Mouse (Mus musculus) kidney, postnatal 0 days (tissue): ENCODE measurements around the gene Dcx. TPM values are rescaled to one million over a fixed set of nuclear protein-coding genes. Genes with fewer than 3 reads are reported as not detected.

Experiments used
- ATAC-seq: fragments of 200-750 bp; cut with Nextera tagmentation; replicated peaks from 2 replicates; pipeline ENCODE4 v1.8.0; 2017; ENCODE audit warnings: low read depth, moderate number of reproducible peaks, moderate TSS enrichment, moderate library complexity; ENCODE audit not compliant: low FRiP score
- DNase-seq: peaks from one replicate; pipeline ENCODE4 v3.0.0-alpha.2; 2016; ENCODE audit warnings: low spot score
- H3K27ac ChIP-seq: fragments of 300-500 bp; sonication (generic); 2 replicates; pipeline ENCODE4 v1.5.1; 2014; ENCODE audit warnings: mild to moderate bottlenecking
- H3K27me3 ChIP-seq: fragments of 300-500 bp; sonication (generic); 2 replicates; pipeline ENCODE4 v1.6.1; 2014; ENCODE audit warnings: low read length, mixed read lengths; ENCODE audit not compliant: insufficient read depth
- H3K36me3 ChIP-seq: fragments of 300-500 bp; sonication (generic); 2 replicates; pipeline ENCODE4 v1.6.1; 2014; ENCODE audit warnings: low read length, mixed read lengths; ENCODE audit not compliant: insufficient read depth
- H3K4me1 ChIP-seq: fragments of 300-500 bp; sonication (generic); replicated peaks from 2 replicates; pipeline ENCODE4 v1.6.1; 2014; ENCODE audit warnings: antibody characterized with exemption, low read length, mixed read lengths; ENCODE audit not compliant: insufficient read depth
- H3K4me2 ChIP-seq: fragments of 300-500 bp; sonication (generic); 2 replicates; pipeline ENCODE4 v1.6.1; 2014; ENCODE audit warnings: mild to moderate bottlenecking, low read length, moderate library complexity, mixed read lengths
- H3K4me3 ChIP-seq: fragments of 300-500 bp; sonication (generic); replicated peaks from 2 replicates; pipeline ENCODE4 v1.5.1; 2014; ENCODE audit warnings: low read depth, low read length
- H3K9ac ChIP-seq: fragments of 300-500 bp; sonication (generic); 2 replicates; pipeline ENCODE4 v1.6.1; 2014; ENCODE audit warnings: low read depth, low read length
- H3K9me3 ChIP-seq: fragments of 300-500 bp; sonication (generic); replicated peaks from 2 replicates; pipeline ENCODE4 v1.6.1; 2016; ENCODE audit warnings: low read length, inconsistent platforms, mixed read lengths
- CTCF ChIP-seq: IDR thresholded peaks from 2 replicates; pipeline ENCODE4 v1.5.1; 2016; ENCODE audit warnings: antibody characterized with exemption, low read depth, mild to moderate bottlenecking, moderate library complexity
- WGBS: fragments of 180-500 bp; shearing (Covaris S2); extraction: QIAGEN DNeasy Blood & Tissue Kit; methylation state at CpG from one replicate; pipeline ENCODE4 v1.1.7; 2014; 5-methylcytosine and 5-hydroxymethylcytosine counted together
- microRNA-seq: library from miRNA; unstranded; fragments of <30 nt; microRNA quantifications from one replicate; pipeline ENCODE4, GENCODE M21; 2016
- polyA plus RNA-seq: library from polyadenylated mRNA; unstranded; fragments of >200 nt; fragmentation: Nextera tagmentation; extraction: Ambion mirVana; gene quantifications from 2 replicates; pipeline ENCODE4 v1.2.1, GENCODE M21; 2015

Gene Dcx
- polyA plus RNA-seq, 1 experiment from 2014 or later, result 2.0 TPM

DNA sequence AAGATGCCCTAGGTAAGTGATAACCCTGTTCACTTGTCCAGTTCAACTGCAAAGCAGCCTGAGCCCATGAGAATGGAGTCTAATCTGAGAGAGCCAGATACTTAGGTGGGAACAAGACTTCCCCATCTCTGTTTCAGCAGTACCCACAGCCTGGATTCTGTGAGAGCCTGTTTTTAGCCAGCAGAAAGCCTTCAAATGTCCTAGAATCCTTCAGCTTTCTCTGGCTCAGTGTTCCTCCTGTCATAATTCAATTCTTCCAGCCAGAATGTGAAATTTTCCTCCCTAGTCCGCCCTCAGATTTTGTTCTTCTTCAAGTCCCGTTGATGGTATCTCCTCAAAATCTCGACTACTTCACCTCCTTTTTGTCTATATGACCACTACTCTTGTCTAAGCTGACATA, 83.1 kb downstream of the Dcx start:
- H3K9me3 ChIP-seq, result no peaks in the 10 kb centered on the region
- TF ChIP-seq CTCF, result no peak
- DNase-seq, result no peak
- no peak for ATAC-seq
- H3K9ac ChIP-seq, result no peak overlapping the region
- 73% methylated on average over 3 of the region's 3 CpGs for WGBS
- no peaks in the 10 kb centered on the region for H3K36me3 ChIP-seq
- no peak overlapping the region for H3K4me2 ChIP-seq
- 0 out of 2 replicates have a peak, but pooled peaks cover 3% of the 10 kb centered on the region for H3K27me3 ChIP-seq
- H3K4me3 ChIP-seq, result no peak overlapping the region
- no peak overlapping the region for H3K27ac ChIP-seq
- H3K4me1 ChIP-seq, result no peaks in the 10 kb centered on the region

DNA sequence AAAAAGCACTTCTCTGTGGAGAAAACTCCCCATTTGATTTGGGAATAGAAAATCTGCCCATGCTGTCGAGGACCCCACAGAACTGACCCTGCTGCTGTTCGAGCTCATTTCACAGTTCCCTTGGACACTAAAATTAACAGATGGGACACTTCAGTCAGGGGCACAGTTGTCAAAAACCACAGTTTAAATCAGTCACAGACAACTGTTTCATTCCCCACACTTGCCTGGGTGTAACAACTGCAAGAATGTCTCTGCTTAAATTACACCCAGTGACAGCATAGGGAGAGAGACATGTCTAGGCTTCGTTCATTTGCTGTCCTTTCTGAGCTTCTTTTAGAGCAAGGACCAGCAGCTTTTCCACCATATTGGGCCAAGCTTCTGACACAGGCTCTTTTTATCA, 86.5 kb downstream of the Dcx start:
- Histone ChIP-seq H3K27ac (no peak overlapping the region), H3K4me3 (no peak overlapping the region), H3K36me3 (no peaks in the 10 kb centered on the region), H3K27me3 (0 out of 2 replicates have a peak, but pooled peaks cover 3% of the 10 kb centered on the region), H3K4me2 (no peak overlapping the region), H3K4me1 (no peaks in the 10 kb centered on the region), H3K9ac (no peak overlapping the region), H3K9me3 (no peaks in the 10 kb centered on the region)
- ATAC-seq (no peak), DNase-seq (no peak)
- WGBS, result 52% methylated on average over 3 of the region's 3 CpGs
- TF ChIP-seq CTCF, result no peak

DNA sequence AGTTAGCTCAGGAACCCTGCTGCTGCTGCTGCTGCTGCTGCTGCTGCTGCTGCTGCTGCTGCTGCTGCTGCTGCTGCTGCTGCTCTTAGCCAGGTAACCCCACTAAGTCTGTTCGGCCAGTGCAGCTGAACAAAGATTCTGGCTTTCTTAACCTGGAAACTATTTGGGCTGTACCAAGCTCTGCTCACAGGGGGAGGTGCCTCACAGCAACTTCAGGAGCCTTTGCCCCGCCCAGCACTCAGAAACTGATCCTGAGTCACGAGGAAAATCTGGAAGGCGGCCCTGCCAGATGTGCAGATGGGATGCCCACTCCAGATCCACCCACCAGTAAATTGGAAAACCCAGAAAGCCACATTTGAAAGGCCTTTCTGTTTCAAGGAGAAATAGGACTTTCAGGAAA, 105.9 kb downstream of the Dcx start, which contains the start of gene Capn6:
Gene Capn6 (minus strand): TSS at position 203 of the 400 bp plus-strand sequence.
- H3K9ac ChIP-seq, result no peak within 1 kb of the TSS
- no peaks in the 10 kb centered on the region for H3K4me1 ChIP-seq
- no peaks in the 10 kb centered on the region for H3K27me3 ChIP-seq
- no peak for TF ChIP-seq CTCF
- 37% methylated on average over 4 of the region's 4 CpGs for WGBS
- H3K36me3 ChIP-seq, result no peaks in the 10 kb centered on the region
- peak within 1 kb of the TSS; percentile 29 for H3K4me3 ChIP-seq
- H3K9me3 ChIP-seq, result no peaks in the 10 kb centered on the region
- no peak within 1 kb of the TSS for H3K27ac ChIP-seq
- H3K4me2 ChIP-seq, result peak within 1 kb of the TSS; percentile 45
- peak; percentile 74 for DNase-seq
- ATAC-seq, result peak; percentile 76

DNA sequence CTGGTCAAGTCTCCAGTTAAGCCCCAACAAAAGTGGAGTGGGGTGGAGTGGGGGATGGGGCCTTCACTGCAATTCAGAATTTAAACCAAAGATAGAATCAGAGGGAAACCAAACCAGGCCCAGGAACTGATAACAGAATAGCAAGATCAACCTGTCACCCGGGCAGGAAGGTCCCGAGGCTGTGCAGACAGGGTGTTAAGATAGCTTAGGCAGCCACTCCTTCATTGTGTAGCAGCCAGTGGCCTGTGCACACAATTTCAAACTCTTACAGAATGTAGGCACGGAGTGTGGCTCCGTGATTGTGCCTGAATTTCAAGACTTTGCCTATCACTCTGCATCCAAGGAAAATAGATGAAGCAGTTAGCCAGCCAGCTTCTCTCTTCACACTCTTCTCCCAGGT, 106.6 kb downstream of the Dcx start:
- Histone ChIP-seq H3K4me2 (peak overlapping the region; percentile 45), H3K27ac (no peak overlapping the region), H3K36me3 (no peaks in the 10 kb centered on the region), H3K4me1 (no peaks in the 10 kb centered on the region), H3K27me3 (no peaks in the 10 kb centered on the region), H3K9ac (no peak overlapping the region), H3K9me3 (no peaks in the 10 kb centered on the region), H3K4me3 (peak overlapping the region; percentile 29; the same call in 1 of the 2 replicates)
- DNase-seq, result no peak
- WGBS, result 37% methylated on average over 4 of the region's 4 CpGs
- TF ChIP-seq CTCF, result no peak
- no peak for ATAC-seq

- no peak for DNase-seq
Observed at GRCm38 (mm10) chrX:143818961-143819360, 114.2 kb downstream of the Dcx start.

GRCm38 (mm10) chrX:143815948-143816347, 117.2 kb downstream of the Dcx start:
- no peaks in the 10 kb centered on the region for H3K9me3 ChIP-seq
- no peak overlapping the region for H3K4me3 ChIP-seq
- H3K4me1 ChIP-seq, result no peaks in the 10 kb centered on the region
- H3K27ac ChIP-seq, result no peak overlapping the region
- DNase-seq (no peak), ATAC-seq (no peak)
- TF ChIP-seq CTCF, result no peak
- H3K9ac ChIP-seq, result no peak overlapping the region
- no peaks in the 10 kb centered on the region for H3K36me3 ChIP-seq
- H3K27me3 ChIP-seq, result no peaks in the 10 kb centered on the region
- H3K4me2 ChIP-seq, result no peak overlapping the region
- 86% methylated on average over 1 of the region's 1 CpGs for WGBS

More at GRCm38 (mm10) chrX:143818961-143819360, 114.2 kb downstream of the Dcx start:
- Histone ChIP-seq H3K4me1 (no peaks in the 10 kb centered on the region), H3K4me3 (no peak overlapping the region), H3K27me3 (no peaks in the 10 kb centered on the region), H3K9me3 (no peaks in the 10 kb centered on the region), H3K36me3 (no peaks in the 10 kb centered on the region), H3K9ac (no peak overlapping the region), H3K27ac (no peak overlapping the region), H3K4me2 (no peak overlapping the region)
- peak; percentile 49; the same call in 1 of the 2 replicates for TF ChIP-seq CTCF
- WGBS, result 95% methylated on average over 2 of the region's 2 CpGs
- ATAC-seq, result no peak

Small RNAs within 50 kb of the gene (microRNA-seq; reads per million reads assigned to microRNA genes)
- not detected for gene Gm47298

Other genes with a start within 250 kb of the Dcx start
- 82.8 and 84.0 TPM in 2 replicates for gene Capn6, start 105.9 kb downstream of the Dcx start, polyA plus RNA-seq
- gene A730046J19Rik, start 220.4 kb upstream of the Dcx start, polyA plus RNA-seq, result 0.04 and 0.08 TPM in 2 replicates